Mouse (Mus musculus) kidney, adult 2 months (tissue): ENCODE data around the gene Lrrc15. TPM values are rescaled to one million over a fixed set of nuclear protein-coding genes. Genes with fewer than 3 reads are reported as not detected.

Source experiments
- DNase-seq: peaks from one replicate; pipeline ENCODE4 v3.0.0; 2021
- H3K27ac ChIP-seq: fragments of 200-500 bp; 2 replicates; pipeline ENCODE4 v1.5.1; 2012; ENCODE audit warnings: low read depth, low read length, control low read depth, inconsistent platforms; ENCODE audit not compliant: insufficient read depth
- H3K27me3 ChIP-seq: fragments of 200-500 bp; replicated peaks from 2 replicates; pipeline ENCODE4 v1.6.1; 2012; ENCODE audit warnings: mild to moderate bottlenecking, moderate library complexity, low read length, inconsistent platforms; ENCODE audit not compliant: control insufficient read depth, insufficient read depth
- H3K36me3 ChIP-seq: fragments of 200-500 bp; 2 replicates; pipeline ENCODE4 v1.6.1; 2012; ENCODE audit warnings: mild to moderate bottlenecking, moderate library complexity, low read length, inconsistent platforms; ENCODE audit not compliant: control insufficient read depth, insufficient read depth
- H3K4me1 ChIP-seq: fragments of 200-500 bp; 2 replicates; pipeline ENCODE4 v1.6.1; 2011; ENCODE audit warnings: low read length; ENCODE audit not compliant: control insufficient read depth, insufficient read depth
- H3K4me3 ChIP-seq: fragments of 200-500 bp; 2 replicates; pipeline ENCODE4 v1.5.1; 2011; ENCODE audit warnings: mild to moderate bottlenecking, low read depth, low read length, control low read depth; ENCODE audit not compliant: insufficient read depth
- CTCF ChIP-seq: fragments of 200-500 bp; conservative IDR thresholded peaks from 2 replicates; pipeline ENCODE4 v1.5.1; 2011; ENCODE audit warnings: low read depth, mild to moderate bottlenecking, control low read depth, low read length, moderate library complexity, mixed read lengths; ENCODE audit not compliant: insufficient read depth, insufficient read length
- POLR2A ChIP-seq: fragments of 200-500 bp; IDR thresholded peaks from one replicate; pipeline ENCODE4 v1.6.1; 2011; ENCODE audit warnings: low read depth, low read length, control low read depth
- WGBS: fragments of 180-500 bp; shearing (Covaris S2); methylation state at CpG from one replicate; pipeline ENCODE4 v1.1.7; 2018; 5-methylcytosine and 5-hydroxymethylcytosine counted together
- polyA plus RNA-seq: library from polyadenylated mRNA; depleted of rRNA; stranded (reverse); fragments of >200 nt; gene quantifications from 2 replicates; pipeline ENCODE4 v1.2.3, GENCODE M21; 2012

Gene Lrrc15
- polyA plus RNA-seq, 1 experiment, result not detected

GRCm38 (mm10) chr16:30275558-30276340 is 7.3 kb downstream of the Lrrc15 start:
- DNase-seq, result no peak

GRCm38 (mm10) chr16:30273065-30273464 is 10.0 kb downstream of the Lrrc15 start:
- DNase-seq, result no peak
- TF ChIP-seq POLR2A, result no peak
- TF ChIP-seq CTCF, result no peak
- Histone ChIP-seq H3K4me1 (no peaks in the 10 kb centered on the region), H3K27ac (no peak overlapping the region), H3K36me3 (no peaks in the 10 kb centered on the region), H3K27me3 (no peaks in the 10 kb centered on the region), H3K4me3 (no peak overlapping the region)
- 94% methylated on average over 8 of the region's 8 CpGs for WGBS

More at GRCm38 (mm10) chr16:30275558-30276340, 7.3 kb downstream of the Lrrc15 start:
- Histone ChIP-seq H3K27ac (no peak overlapping the region), H3K36me3 (no peaks in the 10 kb centered on the region), H3K27me3 (no peaks in the 10 kb centered on the region), H3K4me1 (no peaks in the 10 kb centered on the region), H3K4me3 (no peak overlapping the region)
- WGBS, result 83% methylated on average over 15 of the region's 15 CpGs
- TF ChIP-seq POLR2A, result no peak
- TF ChIP-seq CTCF, result no peak

DNA sequence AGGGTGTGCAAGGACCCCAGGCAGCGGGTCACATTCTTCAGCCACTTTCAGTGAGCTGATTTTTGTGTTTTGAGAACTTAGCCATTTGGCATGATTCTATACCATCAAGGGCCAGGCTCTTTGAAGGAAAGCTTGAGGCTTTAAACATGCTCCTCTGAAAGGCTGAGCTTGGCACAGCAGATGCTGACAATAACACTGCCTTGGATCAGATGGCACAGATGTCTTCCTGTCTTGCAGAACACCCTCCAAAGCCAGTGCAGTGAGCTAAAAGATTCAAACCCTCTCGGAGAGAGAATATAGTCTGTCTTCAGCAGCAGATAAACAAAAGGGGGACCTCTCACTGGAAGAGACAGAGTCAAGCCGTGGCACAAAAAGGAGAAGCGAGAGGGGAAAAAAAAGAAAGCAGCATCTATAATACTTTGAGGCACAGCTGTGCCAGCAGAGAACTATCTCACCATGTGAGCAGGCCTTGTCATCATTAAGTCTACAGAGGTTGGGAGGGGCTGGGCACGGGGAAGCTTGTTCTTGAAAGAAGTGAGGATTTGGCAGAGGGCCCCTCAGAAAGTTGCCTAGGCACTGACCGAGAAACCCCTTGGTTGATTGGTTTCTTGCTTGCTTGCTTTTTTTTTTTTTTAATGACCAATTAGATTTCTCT is 11.0 kb downstream of the Lrrc15 start:
- TF ChIP-seq POLR2A (no peak), CTCF (no peak)
- no peak for DNase-seq
- no peak overlapping the region for H3K4me3 ChIP-seq
- no peaks in the 10 kb centered on the region for H3K4me1 ChIP-seq
- no peaks in the 10 kb centered on the region for H3K27me3 ChIP-seq
- no peak overlapping the region for H3K27ac ChIP-seq
- H3K36me3 ChIP-seq, result no peaks in the 10 kb centered on the region
- WGBS, result 69% methylated on average over 6 of the region's 6 CpGs

DNA sequence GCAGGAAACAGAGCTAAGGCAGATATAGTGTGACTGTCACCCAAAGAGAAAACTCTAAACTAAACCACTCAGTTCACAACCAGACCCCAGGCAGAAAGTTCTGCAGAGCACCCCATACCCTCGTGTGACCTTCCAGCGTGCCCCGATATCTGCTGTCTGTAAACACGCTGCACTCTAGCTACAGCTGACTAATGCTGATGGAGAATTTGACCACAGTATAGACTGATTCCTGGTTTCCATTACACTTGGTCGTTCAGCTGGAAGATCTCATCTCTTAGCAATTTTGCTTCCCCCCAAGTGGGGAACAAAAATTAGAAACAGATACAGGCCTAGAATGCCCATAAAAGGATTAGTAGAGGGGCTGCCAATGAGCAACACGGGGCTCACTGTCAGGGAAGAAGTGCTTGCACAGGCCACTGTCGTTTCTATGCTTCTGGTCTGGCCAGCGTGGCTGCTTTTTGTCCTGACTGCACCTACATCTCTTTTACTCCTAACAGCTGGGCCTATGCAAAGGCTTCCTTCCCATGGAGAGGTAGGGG is 11.8 kb downstream of the Lrrc15 start:
- no peak overlapping the region for H3K4me3 ChIP-seq
- H3K4me1 ChIP-seq, result no peaks in the 10 kb centered on the region
- no peak for TF ChIP-seq CTCF
- no peak for TF ChIP-seq POLR2A
- WGBS, result 74% methylated on average over 8 of the region's 8 CpGs
- no peaks in the 10 kb centered on the region for H3K36me3 ChIP-seq
- H3K27me3 ChIP-seq, result no peaks in the 10 kb centered on the region
- DNase-seq, result no peak
- no peak overlapping the region for H3K27ac ChIP-seq

DNA sequence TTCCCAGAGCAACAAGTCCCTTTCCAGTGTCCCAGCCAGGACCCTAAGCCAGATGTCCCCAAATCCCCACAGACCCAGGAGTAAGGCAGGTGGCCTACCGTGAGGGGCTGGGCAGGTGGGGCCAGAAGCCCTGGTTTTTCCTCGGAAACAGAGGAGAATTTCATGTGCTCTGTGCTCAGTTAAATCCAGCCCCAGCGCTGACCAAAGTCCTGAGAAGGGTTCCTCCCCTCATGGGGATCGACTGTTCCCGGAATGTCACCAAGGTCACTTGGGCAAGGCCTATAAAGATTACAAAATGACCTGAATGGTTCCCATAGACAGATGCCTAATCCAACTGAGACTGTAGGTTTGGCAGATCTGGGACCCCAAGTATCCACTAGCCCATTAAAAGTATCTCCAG is 15.7 kb downstream of the Lrrc15 start, which contains the start of gene Cpn2:
Gene Cpn2 (minus strand): TSS at position 141 of the 400 bp plus-strand sequence.
- Histone ChIP-seq H3K4me1 (no peaks in the 10 kb centered on the region), H3K4me3 (no peak within 1 kb of the TSS), H3K27me3 (no peaks in the 10 kb centered on the region), H3K36me3 (no peaks in the 10 kb centered on the region), H3K27ac (no peak within 1 kb of the TSS)
- 67% methylated on average over 5 of the region's 5 CpGs for WGBS
- DNase-seq, result no peak
- no peak for TF ChIP-seq CTCF
- no peak for TF ChIP-seq POLR2A

- no peaks in the 10 kb centered on the region for H3K27me3 ChIP-seq
- H3K4me3 ChIP-seq, result no peak overlapping the region
- no peaks in the 10 kb centered on the region for H3K4me1 ChIP-seq
- TF ChIP-seq CTCF (no peak), POLR2A (no peak)
- H3K27ac ChIP-seq, result no peak overlapping the region
- H3K36me3 ChIP-seq, result no peaks in the 10 kb centered on the region
- 89% methylated on average over 5 of the region's 5 CpGs for WGBS
- no peak for DNase-seq
Measured at GRCm38 (mm10) chr16:30266561-30266960, 16.5 kb downstream of the Lrrc15 start.

GRCm38 (mm10) chr16:30265611-30266010 is 17.4 kb downstream of the Lrrc15 start:
- Histone ChIP-seq H3K4me1 (no peaks in the 10 kb centered on the region), H3K36me3 (no peaks in the 10 kb centered on the region), H3K27me3 (no peaks in the 10 kb centered on the region), H3K4me3 (no peak overlapping the region), H3K27ac (no peak overlapping the region)
- DNase-seq, result no peak
- 63% methylated on average over 4 of the region's 4 CpGs for WGBS
- TF ChIP-seq CTCF (no peak), POLR2A (no peak)
